Mouse (Mus musculus) C2C12 (cell line): ENCODE measurements around the gene Dvl3.

Source experiments
- CEBPB ChIP-seq: IDR thresholded peaks from one replicate; pipeline ENCODE4 v1.6.1; 2011; ENCODE audit warnings: low read depth, mild to moderate bottlenecking, control low read depth, moderate library complexity
- CTCF ChIP-seq: IDR thresholded peaks from one replicate; pipeline ENCODE4 v1.5.1; 2011; ENCODE audit not compliant: control insufficient read depth, insufficient read depth, insufficient read length
- MAX ChIP-seq: IDR thresholded peaks from one replicate; pipeline ENCODE4 v1.6.1; 2011; ENCODE audit warnings: mild to moderate bottlenecking, control low read depth
- MYOD1 ChIP-seq: IDR thresholded peaks from one replicate; pipeline ENCODE4 v1.6.1; 2011; ENCODE audit warnings: low read depth; ENCODE audit not compliant: control insufficient read depth, insufficient read length
- MYOG ChIP-seq: IDR thresholded peaks from one replicate; pipeline ENCODE4 v1.6.1; 2011; ENCODE audit not compliant: control insufficient read depth, insufficient read length; ENCODE audit errors: extremely low read depth
- USF1 ChIP-seq: IDR thresholded peaks from one replicate; pipeline ENCODE4 v1.6.1; 2011; ENCODE audit warnings: low read depth, mild to moderate bottlenecking, control low read depth, moderate library complexity

- no peak for TF ChIP-seq CEBPB
- peak; percentile 43 for TF ChIP-seq CTCF
- TF ChIP-seq USF1, result no peak
- TF ChIP-seq MAX, result no peak
- no peak for TF ChIP-seq MYOD1
- TF ChIP-seq MYOG, result no peak
These were observed 26.2 kb upstream of the Dvl3 start for GRCm38 (mm10) chr16:20490581-20490980.
